Mouse (Mus musculus) neural tube, embryonic 15.5 days (tissue): Measurements from ENCODE around the gene Tapbp. TPM values are rescaled to one million over a fixed set of nuclear protein-coding genes. Genes with fewer than 3 reads are reported as not detected.
A peak's percentile ranks its signal among the peaks of the same experiment; 100 is the strongest.

Source experiments
- ATAC-seq: fragments of 200-750 bp; cut with Nextera tagmentation; 2 replicates; pipeline ENCODE4 v1.8.0; 2017; ENCODE audit warnings: mild to moderate bottlenecking, moderate TSS enrichment, moderate library complexity; ENCODE audit not compliant: low FRiP score
- H3K27ac ChIP-seq: fragments of 300-500 bp; sonication (generic); replicated peaks from 2 replicates; pipeline ENCODE4 v1.5.1; 2015; ENCODE audit warnings: mild to moderate bottlenecking, inconsistent platforms
- H3K27me3 ChIP-seq: fragments of 300-500 bp; sonication (generic); replicated peaks from 2 replicates; pipeline ENCODE4 v1.6.1; 2015; ENCODE audit warnings: inconsistent platforms
- H3K36me3 ChIP-seq: fragments of 300-500 bp; sonication (generic); 2 replicates; pipeline ENCODE4 v1.6.1; 2015; ENCODE audit warnings: inconsistent platforms
- H3K4me1 ChIP-seq: fragments of 300-500 bp; sonication (generic); 2 replicates; pipeline ENCODE4 v1.6.1; 2015; ENCODE audit warnings: inconsistent platforms
- H3K4me2 ChIP-seq: fragments of 300-500 bp; sonication (generic); 2 replicates; pipeline ENCODE4 v1.6.1; 2015; ENCODE audit warnings: inconsistent platforms, mild to moderate bottlenecking, moderate library complexity
- H3K4me3 ChIP-seq: fragments of 300-500 bp; sonication (generic); replicated peaks from 2 replicates; pipeline ENCODE4 v1.5.1; 2015; ENCODE audit warnings: mild to moderate bottlenecking, inconsistent platforms
- H3K9ac ChIP-seq: fragments of 300-500 bp; sonication (generic); replicated peaks from 2 replicates; pipeline ENCODE4 v1.6.1; 2015; ENCODE audit warnings: mild to moderate bottlenecking, inconsistent platforms
- H3K9me3 ChIP-seq: fragments of 300-500 bp; sonication (generic); replicated peaks from 2 replicates; pipeline ENCODE4 v1.6.1; 2016; ENCODE audit warnings: inconsistent platforms
- WGBS: fragments of 180-500 bp; shearing (Covaris S2); methylation state at CpG from one replicate; pipeline ENCODE4 v1.1.7; 2015; ENCODE audit warnings: mixed read lengths; 5-methylcytosine and 5-hydroxymethylcytosine counted together
- polyA plus RNA-seq: library from polyadenylated mRNA; unstranded; fragments of >200 nt; fragmentation: Nextera tagmentation; extraction: Ambion mirVana; gene quantifications from 2 replicates; pipeline ENCODE4 v1.2.1, GENCODE M21; 2015

The Tapbp gene
- polyA plus RNA-seq, 1 experiment from 2014 or later, result 35.3 TPM

- Histone ChIP-seq H3K27me3 (no peaks in the 10 kb centered on the region), H3K4me1 (peaks cover 72% of the 10 kb centered on the region), H3K27ac (no peak overlapping the region), H3K36me3 (peaks cover 33% of the 10 kb centered on the region), H3K4me3 (peak overlapping the region; percentile 54), H3K9ac (peak overlapping the region; percentile 49; the same call in 1 of the 2 replicates), H3K9me3 (no peaks in the 10 kb centered on the region), H3K4me2 (peak overlapping the region; percentile 79)
- WGBS, result 75% methylated on average over 31 of the region's 31 CpGs
- no peak for ATAC-seq
Observed at GRCm38 (mm10) chr17:33916847-33917655, 1.4 kb downstream of the Tapbp start.

DNA sequence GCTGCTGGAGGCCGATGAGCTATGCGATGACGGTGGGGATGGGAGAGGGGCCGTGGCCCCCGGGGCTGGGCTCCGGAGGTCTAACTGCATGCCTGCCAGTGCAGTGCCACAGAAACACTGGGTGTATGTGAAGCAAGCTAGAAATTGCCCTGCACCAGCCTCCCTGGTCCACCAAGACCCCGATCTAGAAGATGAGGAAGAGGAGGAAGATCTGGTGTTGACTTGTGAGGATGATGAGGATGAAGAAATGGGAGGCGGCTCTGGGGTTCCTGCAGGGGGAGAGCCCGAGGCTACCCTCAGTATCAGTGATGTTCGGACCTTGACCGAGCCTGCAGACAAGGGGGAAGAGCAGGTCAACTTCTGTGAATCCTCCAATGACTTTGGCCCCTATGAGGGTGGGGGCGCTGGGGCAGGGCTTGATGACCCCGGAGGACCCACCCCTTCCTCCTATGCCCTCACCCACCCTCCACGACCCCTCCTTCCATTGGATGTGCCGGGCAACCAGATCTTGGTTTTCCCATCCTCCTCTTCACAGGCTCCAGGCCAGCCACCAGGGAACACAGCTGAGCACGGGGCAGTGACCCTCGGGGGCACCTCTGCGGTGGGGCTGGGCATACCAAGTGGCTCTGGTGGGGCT, 2.1 kb downstream of the Tapbp start:
- Histone ChIP-seq H3K27me3 (no peaks in the 10 kb centered on the region), H3K4me1 (peaks cover 66% of the 10 kb centered on the region), H3K4me2 (0 out of 2 replicates have a peak overlapping the region, but pooled peaks have one; percentile 79), H3K9ac (no peak overlapping the region), H3K4me3 (no peak overlapping the region), H3K36me3 (peaks cover 29% of the 10 kb centered on the region), H3K9me3 (no peaks in the 10 kb centered on the region), H3K27ac (no peak overlapping the region)
- 80% methylated on average over 18 of the region's 18 CpGs for WGBS
- ATAC-seq, result no peak

- no peak overlapping the region for H3K9ac ChIP-seq
- no peak for ATAC-seq
- H3K4me1 ChIP-seq, result peaks cover 64% of the 10 kb centered on the region
- H3K27ac ChIP-seq, result no peak overlapping the region
- no peaks in the 10 kb centered on the region for H3K27me3 ChIP-seq
- 62% methylated on average over 37 of the region's 37 CpGs for WGBS
- H3K4me3 ChIP-seq, result peak overlapping the region; percentile 45
- peak overlapping the region; percentile 70 for H3K4me2 ChIP-seq
- peaks cover 23% of the 10 kb centered on the region for H3K36me3 ChIP-seq
- H3K9me3 ChIP-seq, result no peaks in the 10 kb centered on the region
Observed at GRCm38 (mm10) chr17:33918293-33919203, 2.8 kb downstream of the Tapbp start.

DNA sequence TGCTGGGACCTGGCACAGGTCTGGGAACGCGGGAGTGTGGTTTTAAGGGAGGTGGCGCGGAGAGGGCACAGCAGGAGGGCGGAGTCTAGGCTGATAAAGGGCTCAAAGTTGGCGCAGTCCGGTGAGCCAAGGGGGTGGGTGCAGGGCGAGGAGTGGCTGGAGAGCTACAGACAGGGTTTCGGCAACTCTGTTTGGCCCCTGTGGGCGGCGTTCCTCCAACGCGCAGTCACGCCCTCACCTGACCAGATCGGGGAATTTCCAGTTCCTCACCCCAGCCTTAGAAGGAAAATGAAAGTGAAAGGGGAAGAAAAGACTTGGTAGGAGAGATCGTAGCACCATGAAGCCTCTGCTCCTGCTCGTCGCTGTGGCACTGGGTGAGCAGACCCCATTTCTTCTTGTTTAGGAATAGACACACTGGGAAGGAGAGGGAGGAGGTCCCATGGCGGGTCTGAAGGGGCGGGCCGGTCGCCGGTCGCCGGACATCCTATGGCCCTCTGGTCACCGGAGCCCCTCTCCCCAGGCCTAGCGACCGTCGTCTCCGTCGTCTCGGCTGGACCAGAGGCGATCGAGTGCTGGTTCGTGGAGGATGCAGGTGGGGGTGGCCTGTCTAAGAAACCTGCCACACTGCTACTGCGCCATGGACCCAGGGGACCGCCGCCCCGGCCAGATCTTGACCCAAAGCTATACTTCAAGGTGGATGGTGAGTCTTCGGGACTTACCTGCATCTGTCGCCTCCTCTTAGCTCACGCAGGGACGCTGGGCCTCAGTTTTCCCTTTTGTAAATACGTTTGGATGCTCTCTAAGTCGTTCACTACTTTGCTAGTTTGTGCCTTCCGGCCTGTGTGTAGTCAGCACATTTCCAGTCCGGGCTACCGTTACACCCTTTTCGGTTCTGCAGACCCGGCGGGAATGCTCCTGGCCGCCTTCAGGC, 3.9 kb downstream of the Tapbp start:
- WGBS, result 2% methylated on average over 52 of the region's 52 CpGs
- Histone ChIP-seq H3K27me3 (no peaks in the 10 kb centered on the region), H3K9me3 (no peaks in the 10 kb centered on the region), H3K36me3 (peaks cover 13% of the 10 kb centered on the region; the same call in 1 of the 2 replicates), H3K4me1 (peaks cover 53% of the 10 kb centered on the region), H3K4me3 (peak overlapping the region; percentile 45), H3K27ac (peak overlapping the region; percentile 60), H3K9ac (peak overlapping the region; percentile 57), H3K4me2 (peak overlapping the region; percentile 70)
- no peak for ATAC-seq

DNA sequence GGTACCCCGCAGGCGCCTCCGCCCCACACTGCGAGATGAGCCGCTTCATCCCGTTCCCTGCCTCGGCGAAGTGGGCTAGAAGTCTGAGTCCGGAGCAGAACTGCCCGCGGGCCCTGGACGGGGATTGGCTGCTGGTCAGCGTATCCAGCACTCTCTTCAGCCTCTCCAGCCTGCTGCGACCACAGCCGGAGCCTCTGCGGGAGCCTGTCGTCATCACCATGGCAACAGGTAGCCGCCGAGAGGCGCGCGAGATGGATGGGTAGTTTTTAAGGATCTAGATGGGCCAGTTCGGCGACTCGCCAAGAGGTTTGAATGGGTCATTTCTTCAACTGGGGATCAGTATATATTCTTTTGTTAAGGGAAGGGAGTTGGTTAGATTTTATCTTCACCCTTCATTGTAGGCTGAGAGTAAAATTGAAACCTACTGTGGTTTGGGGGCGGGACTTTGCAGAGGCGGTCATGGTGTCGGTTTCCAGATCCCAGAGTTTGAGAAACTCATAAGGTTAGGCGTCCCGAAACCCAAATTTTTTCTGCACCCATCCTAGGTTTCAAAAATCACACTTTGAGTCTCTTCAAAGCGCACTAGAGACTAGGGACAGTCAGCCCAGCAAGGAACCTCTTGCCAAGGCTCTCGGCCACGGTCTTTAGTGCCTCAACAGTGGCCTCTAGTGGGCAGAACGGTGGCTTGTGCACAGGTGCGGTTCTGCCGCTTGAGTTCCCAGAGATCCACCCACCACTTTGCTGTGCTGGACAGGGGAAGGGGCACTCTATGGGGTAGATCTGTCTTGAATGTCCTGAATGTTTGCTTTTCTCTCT, 4.8 kb downstream of the Tapbp start:
- no peaks in the 10 kb centered on the region for H3K9me3 ChIP-seq
- peak overlapping the region; percentile 57 for H3K9ac ChIP-seq
- ATAC-seq, result peak; percentile 11; the same call in 1 of the 2 replicates
- peak overlapping the region; percentile 60 for H3K27ac ChIP-seq
- H3K4me3 ChIP-seq, result peak overlapping the region; percentile 45
- 1% methylated on average over 36 of the region's 36 CpGs for WGBS
- H3K27me3 ChIP-seq, result no peaks in the 10 kb centered on the region
- peaks cover 46% of the 10 kb centered on the region for H3K4me1 ChIP-seq
- peak overlapping the region; percentile 70 for H3K4me2 ChIP-seq
- H3K36me3 ChIP-seq, result peaks cover 11% of the 10 kb centered on the region; the same call in 1 of the 2 replicates

GRCm38 (mm10) chr17:33921361-33921760, 5.7 kb downstream of the Tapbp start:
- H3K4me3 ChIP-seq, result no peak overlapping the region
- 0 out of 2 replicates have a peak overlapping the region, but pooled peaks have one; percentile 60 for H3K27ac ChIP-seq
- H3K4me2 ChIP-seq, result peak overlapping the region; percentile 70; the same call in 1 of the 2 replicates
- H3K4me1 ChIP-seq, result peaks cover 44% of the 10 kb centered on the region
- peaks cover 14% of the 10 kb centered on the region; the same call in 1 of the 2 replicates for H3K36me3 ChIP-seq
- whole genome bisulfite sequencing, result 84% methylated on average over 7 of the region's 7 CpGs
- H3K9ac ChIP-seq, result no peak overlapping the region
- no peaks in the 10 kb centered on the region for H3K27me3 ChIP-seq
- ATAC-seq, result no peak
- H3K9me3 ChIP-seq, result no peaks in the 10 kb centered on the region

DNA sequence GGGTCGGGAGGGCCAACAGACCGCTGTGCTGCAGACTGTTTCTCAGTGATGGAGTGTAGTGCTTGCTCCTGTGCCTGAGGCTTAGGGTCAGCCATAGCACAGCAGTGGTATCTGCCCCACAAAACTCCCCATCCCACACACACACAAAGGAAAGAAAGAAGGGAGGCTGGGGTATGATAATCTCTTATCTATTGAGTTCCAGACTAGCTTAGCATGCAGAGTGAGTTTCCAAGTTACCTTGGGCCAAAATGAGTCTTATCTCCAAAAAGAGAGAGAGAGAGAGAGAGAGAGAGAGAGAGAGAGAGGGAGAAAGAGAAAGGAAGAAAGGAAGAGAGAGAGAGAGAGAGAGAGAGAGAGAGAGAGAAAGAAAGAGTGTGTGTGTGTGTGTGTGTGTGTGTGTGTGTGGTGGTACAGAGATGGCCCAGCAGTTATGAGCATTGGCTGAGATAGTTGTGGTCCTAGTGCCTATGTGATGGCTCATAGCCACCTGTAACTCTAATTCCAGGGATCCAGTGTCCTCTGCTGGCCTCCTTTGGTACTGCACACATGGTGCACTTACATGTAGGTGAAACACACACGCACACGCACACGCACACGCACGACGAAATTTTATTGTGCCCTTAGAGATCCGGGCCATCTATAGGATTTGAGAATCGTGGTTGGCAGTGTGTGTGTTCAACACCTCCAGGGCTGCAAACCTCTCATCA, 9.0 kb downstream of the Tapbp start:
- H3K4me2 ChIP-seq, result no peak overlapping the region
- H3K4me3 ChIP-seq, result no peak overlapping the region
- H3K4me1 ChIP-seq, result peaks cover 30% of the 10 kb centered on the region
- 87% methylated on average over 10 of the region's 10 CpGs for WGBS
- H3K9ac ChIP-seq, result no peak overlapping the region
- no peak overlapping the region for H3K27ac ChIP-seq
- peaks cover 9% of the 10 kb centered on the region; the same call in 1 of the 2 replicates for H3K36me3 ChIP-seq
- H3K27me3 ChIP-seq, result no peaks in the 10 kb centered on the region
- no peak for ATAC-seq
- H3K9me3 ChIP-seq, result no peaks in the 10 kb centered on the region

DNA sequence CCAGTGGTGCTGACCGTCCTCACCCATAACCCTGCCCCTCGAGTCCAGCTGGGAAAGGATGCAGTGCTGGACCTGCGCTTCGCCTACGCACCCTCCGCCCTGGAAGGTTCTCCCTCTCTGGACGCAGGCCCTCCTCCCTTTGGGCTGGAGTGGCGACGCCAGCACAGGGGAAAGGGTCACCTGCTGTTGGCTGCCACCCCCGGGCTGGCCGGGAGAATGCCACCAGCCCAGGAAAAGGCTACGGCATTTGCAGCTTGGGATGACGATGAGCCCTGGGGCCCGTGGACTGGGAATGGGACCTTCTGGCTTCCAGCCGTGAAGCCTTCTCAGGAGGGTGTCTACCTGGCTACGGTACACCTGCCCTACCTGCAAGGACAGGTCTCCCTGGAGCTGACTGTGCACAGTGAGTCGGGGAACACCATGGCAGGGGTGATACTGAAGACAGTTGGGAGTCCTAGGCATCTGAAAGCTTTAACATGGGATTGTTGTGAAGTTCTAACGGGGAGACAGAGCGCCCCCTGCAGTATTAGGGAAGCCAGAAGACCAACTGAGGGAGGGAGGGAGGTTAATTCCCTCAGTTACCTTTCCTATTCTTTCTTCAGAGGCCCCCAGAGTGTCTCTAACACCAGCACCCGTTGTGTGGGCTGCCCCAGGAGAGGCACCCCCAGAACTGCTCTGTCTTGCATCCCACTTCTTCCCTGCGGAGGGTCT, 9.9 kb downstream of the Tapbp start:
- Histone ChIP-seq H3K4me1 (peaks cover 22% of the 10 kb centered on the region), H3K4me2 (no peak overlapping the region), H3K27ac (no peak overlapping the region), H3K9ac (no peak overlapping the region), H3K4me3 (no peak overlapping the region), H3K36me3 (peaks cover 9% of the 10 kb centered on the region; the same call in 1 of the 2 replicates), H3K27me3 (no peaks in the 10 kb centered on the region), H3K9me3 (no peaks in the 10 kb centered on the region)
- 85% methylated on average over 21 of the region's 21 CpGs for WGBS
- no peak for ATAC-seq

- Histone ChIP-seq H3K36me3 (peaks cover 9% of the 10 kb centered on the region; the same call in 1 of the 2 replicates), H3K4me1 (peaks cover 24% of the 10 kb centered on the region), H3K27ac (no peak overlapping the region), H3K4me3 (no peak overlapping the region), H3K9me3 (no peaks in the 10 kb centered on the region), H3K4me2 (no peak overlapping the region), H3K9ac (no peak overlapping the region), H3K27me3 (no peaks in the 10 kb centered on the region)
- ATAC-seq, result no peak
- WGBS, result 80% methylated on average over 17 of the region's 17 CpGs
Observed at GRCm38 (mm10) chr17:33926207-33926932, 10.7 kb downstream of the Tapbp start.
